10 mouse cellular contexts compared by ENCODE assay signal in the genomic region with DNA sequence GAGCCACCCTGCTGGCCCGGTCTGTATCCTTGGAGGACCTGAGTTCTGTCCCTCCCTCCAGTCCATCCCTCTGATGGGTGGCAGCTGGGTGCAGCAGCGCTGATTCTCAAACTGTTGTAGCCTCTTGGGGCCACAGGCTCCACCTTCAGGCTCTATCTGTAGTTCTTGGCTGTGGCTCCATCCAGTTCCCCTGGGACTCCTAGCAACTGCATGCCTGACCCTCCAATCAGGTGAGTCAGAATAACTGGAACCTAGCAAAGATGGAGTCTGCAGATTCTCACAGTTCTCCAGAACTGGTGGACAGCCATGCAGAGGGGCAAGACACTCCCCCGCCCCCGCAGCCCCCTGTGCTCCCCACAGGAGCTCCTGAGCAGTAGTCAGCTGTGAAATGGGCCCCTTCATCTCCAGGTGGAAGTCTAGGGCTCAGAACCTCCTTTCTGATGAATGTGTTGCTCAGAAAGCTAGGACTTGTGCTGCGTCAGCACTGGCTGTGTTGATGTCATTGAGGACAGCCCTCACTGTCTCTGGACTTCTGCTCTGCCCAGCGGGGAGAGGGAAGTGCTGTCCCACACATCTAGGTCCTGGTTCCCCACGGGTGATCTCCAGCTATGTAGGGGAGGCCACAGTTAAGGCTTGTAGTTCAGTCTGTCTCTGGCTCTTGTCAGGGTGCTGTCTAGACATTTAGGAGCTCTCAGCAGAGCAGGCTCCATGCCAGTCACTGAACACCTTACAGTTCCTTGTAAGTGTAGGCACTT. TPM values are rescaled to one million over a fixed set of nuclear protein-coding genes. Genes with fewer than 3 reads are reported as not detected.
DNase-seq lines count a peak whose midpoint lies in the region; ATAC-seq and TF ChIP-seq lines count a peak whose summit lies in the region.
"Had no signal": no experiment of that assay in that cellular context is flagged by ENCODE, and none has a peak within 500 bp of the region (broad histone marks: within the 10 kb centered on the region; RNA-seq: fewer than 3 reads in every experiment).

No protein-coding gene starts in this region.

- no peaks in the 10 kb centered on the region for H3K36me3 ChIP-seq in lung, postnatal 0 days (ENCODE audit: insufficient read depth, low read length)
- H3K36me3 ChIP-seq in intestine, postnatal 0 days (ENCODE audit: control insufficient read depth, insufficient read depth) = peaks cover 4% of the 10 kb centered on the region; the same call in 1 of the 2 replicates
- no peaks in the 10 kb centered on the region for H3K36me3 ChIP-seq in stomach, embryonic 16.5 days (ENCODE audit: control insufficient read depth, insufficient read depth, low read length)
- H3K36me3 ChIP-seq: limb, embryonic 12.5 days; neural tube, embryonic 15.5 days had no signal

- no peak for TF ChIP-seq EP300 in lung, postnatal 0 days (IDR thresholded peaks at IDR 0.05)

- 82% methylated on average over 7 of the region's 7 CpGs for WGBS in lung, postnatal 0 days
- WGBS in intestine, postnatal 0 days = 82% methylated on average over 7 of the region's 7 CpGs
- WGBS in stomach, embryonic 16.5 days = 74% methylated on average over 7 of the region's 7 CpGs

- DNase-seq in lung, postnatal 0 days (ENCODE audit: low spot score) = no peak
- DNase-seq in lung, postnatal 10 days = no peak
- DNase-seq in heart, adult 9 months (ENCODE audit: low spot score in 2 of 2) = peak; percentile 37 to 46
- no peak for DNase-seq in left cerebral cortex, adult 18-20 months (ENCODE audit: low spot score in 2 of 2)
- DNase-seq in retina, embryonic 14.5 days (ENCODE audit: low spot score) = no peak

- no peak overlapping the region for H3K27ac ChIP-seq in lung, postnatal 0 days (ENCODE audit: low read length)
- H3K27ac ChIP-seq in intestine, postnatal 0 days (ENCODE audit: low read depth, low read length) = no peak overlapping the region; the same call in 1 of the 2 replicates
- H3K27ac ChIP-seq in stomach, embryonic 16.5 days (ENCODE audit: low read length) = no peak overlapping the region
- H3K27ac ChIP-seq: limb, embryonic 12.5 days; neural tube, embryonic 15.5 days had no signal

- H3K9me3 ChIP-seq in lung, postnatal 0 days (ENCODE audit: low read length) = no peaks in the 10 kb centered on the region
- H3K9me3 ChIP-seq in intestine, postnatal 0 days (ENCODE audit: control insufficient read depth) = no peaks in the 10 kb centered on the region
- no peaks in the 10 kb centered on the region for H3K9me3 ChIP-seq in stomach, embryonic 16.5 days (replicated peaks; ENCODE audit: control insufficient read depth, low read length)
- H3K9me3 ChIP-seq: limb, embryonic 12.5 days; neural tube, embryonic 15.5 days had no signal

- H3K9ac ChIP-seq in lung, postnatal 0 days (replicated peaks; ENCODE audit: low read depth) = no peak overlapping the region
- no peak overlapping the region for H3K9ac ChIP-seq in intestine, postnatal 0 days (ENCODE audit: low read depth, low read length)
- no peak overlapping the region for H3K9ac ChIP-seq in stomach, embryonic 16.5 days (ENCODE audit: low read length)
- H3K9ac ChIP-seq: limb, embryonic 12.5 days; neural tube, embryonic 15.5 days had no signal

- no peak overlapping the region for H3K4me2 ChIP-seq in lung, postnatal 0 days (replicated peaks; ENCODE audit: low read depth, low read length)
- H3K4me2 ChIP-seq in intestine, postnatal 0 days (replicated peaks; ENCODE audit: low read depth) = no peak overlapping the region
- H3K4me2 ChIP-seq in stomach, embryonic 16.5 days (ENCODE audit: low read depth, low read length) = no peak overlapping the region
- H3K4me2 ChIP-seq: limb, embryonic 12.5 days; neural tube, embryonic 15.5 days had no signal

- H3K27me3 ChIP-seq in lung, postnatal 0 days (replicated peaks; ENCODE audit: insufficient read depth, low read length) = no peaks in the 10 kb centered on the region
- no peaks in the 10 kb centered on the region for H3K27me3 ChIP-seq in intestine, postnatal 0 days (replicated peaks; ENCODE audit: control insufficient read depth, insufficient read depth, low read length)
- H3K27me3 ChIP-seq in stomach, embryonic 16.5 days (ENCODE audit: control insufficient read depth, insufficient read depth, low read length) = no peaks in the 10 kb centered on the region
- H3K27me3 ChIP-seq: limb, embryonic 12.5 days; neural tube, embryonic 15.5 days had no signal

- ATAC-seq in lung, postnatal 0 days = peak; percentile 26; the same call in 1 of the 2 replicates
- peak; percentile 20; the same call in 1 of the 2 replicates for ATAC-seq in intestine, postnatal 0 days
- ATAC-seq in stomach, embryonic 16.5 days (ENCODE audit: insufficient read depth, low FRiP score) = 0 out of 2 replicates have a peak, but pooled peaks have one; percentile 33

- H3K4me3 ChIP-seq in lung, postnatal 0 days (ENCODE audit: low read depth, low read length) = no peak overlapping the region
- H3K4me3 ChIP-seq in intestine, postnatal 0 days (ENCODE audit: low read depth, low read length) = no peak overlapping the region
- no peak overlapping the region for H3K4me3 ChIP-seq in stomach, embryonic 16.5 days (replicated peaks; ENCODE audit: low read length)
- H3K4me3 ChIP-seq: limb, embryonic 12.5 days; neural tube, embryonic 15.5 days had no signal

- H3K4me1 ChIP-seq in lung, postnatal 0 days (ENCODE audit: insufficient read depth, low read depth, low read length) = no peaks in the 10 kb centered on the region
- H3K4me1 ChIP-seq in intestine, postnatal 0 days (replicated peaks; ENCODE audit: control insufficient read depth, insufficient read depth, low read length) = peaks cover 7% of the 10 kb centered on the region; the same call in 1 of the 2 replicates
- peaks cover 5% of the 10 kb centered on the region; the same call in 1 of the 2 replicates for H3K4me1 ChIP-seq in stomach, embryonic 16.5 days (ENCODE audit: control insufficient read depth, insufficient read depth, low read length)
- H3K4me1 ChIP-seq: limb, embryonic 12.5 days; neural tube, embryonic 15.5 days had no signal

- no peak for TF ChIP-seq CTCF in lung, postnatal 0 days (IDR thresholded peaks at IDR 0.05)
- TF ChIP-seq CTCF in intestine, postnatal 0 days (IDR thresholded peaks at IDR 0.05; ENCODE audit: low read depth) = no peak

RNA-seq across cellular contexts. Expression of a gene that starts 27.9 kb away (rescaled TPM):
- 27.7 and 39.8 TPM in 2 replicates for polyA plus RNA-seq in lung, postnatal 0 days (2015; fragmentation: Nextera tagmentation; extraction: Ambion mirVana)
- polyA plus RNA-seq in intestine, postnatal 0 days (2015; fragmentation: Nextera tagmentation; extraction: Ambion mirVana) = 40.4 and 43.6 TPM in 2 replicates
- polyA plus RNA-seq in stomach, embryonic 16.5 days (2015; fragmentation: Nextera tagmentation; extraction: Ambion mirVana) = 7.9 and 8.1 TPM in 2 replicates
- 1 to 10 TPM; 6.9 to 7.1 TPM for total RNA-seq in left cerebral cortex, adult 18-20 months (2021)
- total RNA-seq: megakaryocyte-erythroid progenitor cell, adult 5-6 weeks had no signal

Comparison
In these comparisons a context has a peak if more than half of its experiments do, and no peak if none do; other contexts are left out.
1. DNase-seq: peak in heart, adult 9 months (2 of 2); none in lung, postnatal 0 days (single experiment), lung, postnatal 10 days (single experiment), left cerebral cortex, adult 18-20 months (0 of 2) and retina, embryonic 14.5 days (single experiment).
2. Peak in every context shown above with its lines, with median percentiles within 50 percentile points of each other: ATAC-seq.